Mouse (Mus musculus) brain, embryonic 14.5 days (tissue): ENCODE measurements around the gene Cnnm4. TPM values are rescaled to one million over a fixed set of nuclear protein-coding genes. Genes with fewer than 3 reads are reported as not detected.

Source experiments
- DNase-seq: peaks from one replicate; pipeline ENCODE4 v3.0.0-alpha.2; 2011; ENCODE audit warnings: low read depth
- CTCF ChIP-seq: fragments of 200-500 bp; IDR thresholded peaks from 2 replicates; pipeline ENCODE4 v1.5.1; 2012; ENCODE audit warnings: inconsistent platforms, mild to moderate bottlenecking, moderate library complexity, borderline replicate concordance; ENCODE audit not compliant: insufficient read depth, insufficient read length; ENCODE audit errors: extremely low read depth
- POLR2A ChIP-seq: fragments of 200-500 bp; IDR thresholded peaks from 2 replicates; pipeline ENCODE4 v1.6.1; 2012; ENCODE audit warnings: mild to moderate bottlenecking, inconsistent platforms, borderline replicate concordance; ENCODE audit not compliant: poor library complexity, insufficient read depth, insufficient read length, severe bottlenecking; ENCODE audit errors: extremely low read depth
- polyA plus RNA-seq: library from polyadenylated mRNA; depleted of rRNA; stranded (reverse); fragments of >200 nt; gene quantifications from 2 replicates; pipeline ENCODE4 v1.2.3, GENCODE M21; 2012; rRNA removed

Cnnm4 gene
- polyA plus RNA-seq, 1 experiment = 5.4 TPM

DNA sequence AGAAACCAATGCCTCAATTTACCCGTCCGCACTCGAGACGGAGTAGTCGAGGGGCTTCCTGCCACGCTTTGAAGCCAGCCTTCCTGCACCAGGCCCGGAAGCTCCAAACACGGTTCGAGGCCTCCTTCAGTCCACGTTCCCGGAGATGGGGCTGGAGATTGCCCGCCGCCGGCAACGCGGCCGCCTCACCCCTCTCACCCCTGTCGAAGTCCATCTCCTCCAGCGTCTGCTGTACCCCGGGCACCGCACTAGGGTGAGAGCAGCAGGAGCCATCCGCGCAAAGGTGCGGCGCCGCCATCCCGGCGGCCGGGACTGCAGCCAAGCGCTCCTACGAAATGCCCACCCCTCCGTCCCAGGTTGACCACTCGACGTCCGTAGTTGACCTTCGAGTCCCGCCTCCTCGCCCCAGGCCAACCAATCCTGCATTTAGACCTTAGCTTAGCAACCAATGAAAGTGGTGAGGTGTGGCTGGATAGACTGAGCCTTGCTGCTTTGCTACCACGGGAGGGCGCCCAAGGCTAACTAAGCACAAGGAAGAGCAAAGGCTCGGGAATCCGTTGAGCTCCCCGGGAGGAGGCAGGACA lies 75.6 kb downstream of the Cnnm4 start, which contains the start of gene Ankrd39:
TSS of gene Ankrd39 (minus strand) at position 558 of the 584 bp plus-strand sequence.
- peak; percentile 100 for DNase-seq
- TF ChIP-seq CTCF (peak; percentile 98), POLR2A (peak; percentile 90)

DNA sequence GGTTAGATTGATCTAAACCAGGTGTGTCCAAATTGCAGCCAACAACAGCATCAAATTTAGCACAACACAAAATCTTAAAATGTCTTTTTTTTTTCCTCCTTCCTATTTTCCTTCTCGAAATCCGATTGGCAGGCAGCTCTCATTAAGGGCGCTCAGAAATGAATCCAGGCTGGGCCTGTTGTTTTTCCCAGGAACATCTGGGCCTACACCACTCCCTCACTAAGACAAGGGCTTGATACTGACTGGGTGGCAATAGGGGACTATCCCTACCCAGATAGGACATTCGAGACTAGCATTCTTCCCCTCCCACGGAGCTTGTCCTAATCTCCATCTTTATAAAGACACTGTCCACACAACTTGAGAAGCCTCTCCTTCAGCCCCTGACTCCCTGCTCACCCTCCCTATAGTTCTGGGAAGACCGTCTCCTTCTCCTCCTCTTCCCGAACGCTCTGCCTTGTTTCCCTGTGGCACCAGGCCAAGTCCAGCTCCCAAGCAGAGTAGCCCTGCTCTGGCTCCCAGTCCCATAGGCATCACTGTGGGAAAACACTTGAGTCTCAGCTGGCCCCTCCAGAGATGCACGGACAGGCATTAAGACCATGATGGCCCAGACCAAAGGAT lies 76.7 kb downstream of the Cnnm4 start:
- DNase-seq = peak; percentile 52
- TF ChIP-seq POLR2A (no peak), CTCF (no peak)

DNA sequence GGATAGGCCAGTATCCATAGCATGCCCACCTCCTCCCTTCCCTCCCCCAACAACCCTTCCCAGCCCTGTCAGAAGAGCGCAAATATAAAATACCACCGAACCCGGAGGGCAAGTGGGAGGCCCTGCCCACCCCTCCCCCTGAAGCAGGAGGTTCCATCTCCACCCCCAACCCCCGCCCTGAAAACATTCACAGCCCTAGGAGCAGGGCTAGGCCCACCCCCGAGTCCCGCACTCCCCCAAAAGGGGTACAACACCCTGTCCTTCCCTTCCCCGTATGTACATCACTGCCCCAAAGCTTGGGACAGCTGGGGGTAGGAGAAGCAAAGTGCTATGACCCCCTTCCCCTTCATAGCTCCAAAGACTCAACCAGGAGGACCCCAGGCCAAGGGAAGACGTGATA lies 77.4 kb downstream of the Cnnm4 start:
- DNase-seq = no peak
- no peak for TF ChIP-seq CTCF
- no peak for TF ChIP-seq POLR2A

DNA sequence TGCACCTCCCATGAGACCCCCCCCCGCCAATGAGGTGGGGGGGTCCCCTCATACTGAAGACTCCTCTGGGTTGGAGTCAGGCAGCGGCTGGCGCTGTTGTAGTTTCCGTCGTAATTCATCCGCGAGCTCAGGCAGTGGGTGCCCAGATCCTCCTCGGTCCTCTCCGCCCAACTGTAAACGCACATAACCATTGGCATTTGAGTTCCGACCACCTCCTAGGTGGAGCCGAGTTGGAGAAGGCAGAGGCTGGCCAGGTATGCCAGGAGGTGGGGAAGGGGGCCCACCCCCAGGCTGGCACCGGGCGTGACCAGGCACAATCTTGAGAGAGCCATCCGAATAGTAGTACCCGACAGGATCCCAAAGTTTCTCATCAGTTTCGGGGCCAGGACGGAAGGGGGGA lies 78.1 kb downstream of the Cnnm4 start:
- no peak for DNase-seq
- TF ChIP-seq CTCF (no peak), POLR2A (no peak)

DNA sequence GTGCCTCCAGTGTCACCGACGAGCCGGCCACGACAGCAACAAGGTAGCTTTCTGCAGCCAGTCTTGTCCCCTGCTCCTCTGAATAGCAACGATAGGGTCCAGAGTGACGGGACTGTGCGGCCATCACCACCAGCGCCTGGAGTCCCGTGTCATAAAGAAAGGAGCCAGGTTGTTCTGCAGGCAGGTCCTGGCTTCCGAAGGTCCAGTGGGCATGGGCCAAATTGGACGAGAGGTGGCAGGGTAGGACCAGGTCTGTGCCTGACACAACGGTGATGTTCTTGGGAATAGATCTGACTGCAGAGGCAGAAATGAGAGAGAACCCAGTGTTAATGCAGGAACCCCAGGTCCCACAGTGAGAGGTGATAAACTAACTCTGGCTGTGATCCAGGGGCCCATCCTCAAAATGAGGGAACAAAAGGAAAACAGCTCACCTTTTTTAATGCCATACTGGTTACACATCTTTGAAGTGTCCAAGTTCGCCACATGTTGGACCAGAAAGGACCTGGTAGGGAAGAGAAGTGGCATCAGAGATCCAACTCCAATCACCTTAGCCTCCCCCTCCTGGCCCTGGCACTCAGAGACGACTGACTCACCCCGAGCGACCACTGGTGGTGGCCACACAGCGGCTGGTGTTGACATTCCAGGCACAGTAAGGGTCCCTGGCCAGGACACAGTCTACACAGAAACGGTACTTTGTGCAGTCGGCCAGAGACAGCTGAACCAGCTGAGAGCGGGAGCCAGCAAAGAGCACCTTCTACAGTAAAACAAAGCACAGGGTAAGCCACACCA lies 78.8 kb downstream of the Cnnm4 start:
- TF ChIP-seq POLR2A = no peak
- no peak for TF ChIP-seq CTCF
- DNase-seq = no peak

DNA sequence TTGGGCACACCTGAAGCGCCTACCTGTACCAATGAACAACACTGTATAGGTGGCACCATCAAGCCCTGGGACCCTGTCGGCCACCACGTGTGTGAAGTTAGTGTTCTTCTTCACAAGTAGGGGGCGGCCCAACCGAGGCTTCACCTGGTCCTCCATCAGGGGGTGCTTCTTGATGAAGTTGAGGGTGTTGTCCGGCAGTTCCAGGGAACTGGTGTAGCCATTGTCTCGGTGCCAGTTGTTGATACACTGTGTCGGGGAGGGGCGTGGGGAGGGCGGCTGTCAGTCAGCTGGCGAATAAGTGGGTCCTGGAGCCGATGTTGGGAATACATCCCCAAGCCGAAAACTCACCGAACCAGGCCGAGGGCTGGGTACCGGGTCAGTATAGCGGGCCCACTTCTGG lies 80.5 kb downstream of the Cnnm4 start:
- DNase-seq = no peak
- TF ChIP-seq POLR2A = no peak
- no peak for TF ChIP-seq CTCF

DNA sequence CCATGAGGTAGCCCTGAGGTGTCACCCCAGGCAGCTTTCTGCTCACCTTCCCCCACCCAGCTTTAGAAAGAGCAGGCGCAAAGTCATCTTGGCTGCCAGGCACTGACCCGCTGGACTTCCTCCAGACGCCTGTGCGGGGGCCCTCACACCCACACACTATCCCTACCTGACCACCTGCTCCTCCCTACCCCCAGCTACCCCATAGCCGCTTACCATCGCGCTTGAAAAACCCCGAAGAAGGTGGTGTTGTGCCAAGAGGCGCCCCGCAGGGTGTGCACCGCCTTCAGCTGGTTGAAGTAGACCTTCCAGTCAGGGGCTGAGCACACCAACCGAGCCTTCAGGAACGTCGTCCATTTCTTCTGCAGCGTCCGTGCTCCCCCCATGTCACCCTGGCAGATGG lies 81.1 kb downstream of the Cnnm4 start:
- TF ChIP-seq POLR2A = no peak
- TF ChIP-seq CTCF = no peak
- no peak for DNase-seq

DNA sequence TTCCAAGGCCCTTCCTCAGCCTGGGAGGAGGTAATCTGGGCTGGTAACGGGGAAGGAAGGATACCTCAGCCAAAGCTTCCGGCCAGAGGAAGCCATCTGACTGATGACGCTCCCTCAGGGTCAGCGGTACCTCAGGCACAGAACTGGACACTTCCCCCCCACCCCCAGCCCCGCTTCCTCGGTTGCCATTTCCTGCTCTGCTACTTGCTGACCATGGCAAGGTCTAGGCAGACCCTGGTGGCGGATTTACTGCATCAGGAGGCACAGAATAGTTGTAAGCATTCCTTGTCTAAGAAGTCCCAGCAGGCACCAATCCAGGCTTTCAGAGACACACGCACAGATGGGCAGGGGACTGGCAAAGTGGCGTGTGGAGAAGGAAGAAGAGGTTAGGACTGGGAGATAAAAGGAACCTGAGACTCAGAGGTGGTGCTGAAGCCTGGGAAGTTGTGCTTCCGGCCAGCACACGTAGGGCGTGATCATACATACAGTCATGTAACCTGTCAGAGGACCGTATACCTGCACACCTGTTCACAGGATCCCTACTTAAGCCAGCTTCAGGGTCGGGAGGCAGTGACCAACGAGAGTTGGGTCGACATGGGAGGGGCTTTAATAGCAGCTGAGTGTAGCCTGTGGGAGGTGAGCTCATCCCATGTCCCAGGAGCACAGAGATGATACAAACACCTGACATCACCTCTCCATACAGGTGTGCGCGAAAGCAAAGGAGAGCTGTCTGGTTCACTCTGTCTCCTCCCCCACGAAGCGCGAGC lies 83.4 kb downstream of the Cnnm4 start:
- TF ChIP-seq POLR2A (no peak), CTCF (no peak)
- DNase-seq = no peak

DNA sequence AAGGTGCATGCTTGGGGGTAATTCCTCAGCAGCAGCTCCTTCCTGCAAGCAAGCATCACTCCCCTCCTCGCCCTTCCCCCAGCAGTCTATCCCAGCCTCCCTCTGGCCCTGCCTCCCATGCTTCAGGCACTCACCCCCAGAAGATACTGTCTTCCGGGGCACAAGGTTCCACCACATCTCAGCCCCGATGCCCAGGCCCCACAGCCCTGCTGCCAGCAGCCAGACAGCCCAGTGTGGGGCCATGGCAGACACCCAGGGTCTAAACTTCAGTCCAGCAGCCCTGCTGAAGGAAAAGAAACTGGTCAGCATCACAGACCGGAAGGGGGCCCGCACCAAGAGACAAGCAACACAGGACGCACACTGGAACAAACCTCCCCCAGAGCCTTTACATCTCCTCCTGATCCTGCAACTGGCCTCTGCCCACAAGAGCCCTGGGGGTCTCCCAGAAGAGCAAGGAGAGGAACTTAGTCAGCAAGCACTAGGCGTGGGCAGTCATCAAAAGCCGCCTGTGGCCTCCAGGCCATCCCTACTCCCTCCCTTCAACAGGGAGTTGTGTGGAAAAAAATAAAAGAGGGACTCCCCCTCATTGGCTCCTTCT lies 84.5 kb downstream of the Cnnm4 start:
- TF ChIP-seq CTCF (no peak), POLR2A (no peak)
- peak; percentile 54 for DNase-seq

DNA sequence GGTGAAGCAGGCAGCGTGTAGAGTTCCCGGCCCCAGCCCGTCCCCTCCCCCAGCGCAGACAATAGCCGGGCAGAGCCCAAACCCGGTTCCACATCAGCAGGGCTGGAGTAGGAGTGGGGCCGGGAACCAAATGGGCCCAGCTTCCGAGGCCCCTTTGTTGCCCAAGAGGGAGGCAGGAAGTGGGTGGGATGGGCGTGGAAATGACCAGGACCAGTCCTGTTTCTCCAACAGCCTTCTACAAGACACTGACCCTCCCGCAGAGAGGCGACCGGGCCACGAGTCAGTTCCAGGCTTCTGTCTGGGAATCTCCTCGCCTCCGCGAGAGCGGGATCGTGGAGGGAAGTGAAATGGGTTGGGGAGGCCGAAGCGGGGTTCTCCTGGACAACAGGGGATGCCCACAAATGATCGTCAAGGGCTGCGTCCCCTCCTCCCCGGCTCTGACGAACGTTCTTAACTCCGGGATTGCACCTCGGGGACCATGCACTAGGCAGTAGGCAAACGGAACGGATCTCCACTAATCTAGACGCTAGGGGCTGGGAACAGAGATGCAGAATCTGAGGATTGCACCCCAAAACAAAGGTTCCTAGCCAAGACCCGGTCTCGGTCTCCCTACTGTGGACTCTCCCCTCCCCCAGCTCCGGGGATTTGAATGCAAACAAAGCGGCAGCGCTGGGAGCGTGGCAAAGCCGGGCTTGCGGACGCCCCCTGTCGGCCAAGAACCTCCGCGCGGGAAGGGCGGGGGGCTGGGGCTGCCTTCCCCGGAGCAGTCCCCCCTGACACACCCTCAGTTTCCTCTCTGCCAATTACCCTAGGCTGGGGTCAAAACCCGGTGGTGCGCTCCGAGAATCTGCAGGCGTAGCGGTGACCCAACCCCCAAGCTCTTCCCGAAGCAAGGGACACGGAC lies 85.4 kb downstream of the Cnnm4 start:
- DNase-seq = peak; percentile 97
- TF ChIP-seq POLR2A (peak; percentile 70; the same call in 1 of the 2 replicates), CTCF (peak; percentile 92)

DNA sequence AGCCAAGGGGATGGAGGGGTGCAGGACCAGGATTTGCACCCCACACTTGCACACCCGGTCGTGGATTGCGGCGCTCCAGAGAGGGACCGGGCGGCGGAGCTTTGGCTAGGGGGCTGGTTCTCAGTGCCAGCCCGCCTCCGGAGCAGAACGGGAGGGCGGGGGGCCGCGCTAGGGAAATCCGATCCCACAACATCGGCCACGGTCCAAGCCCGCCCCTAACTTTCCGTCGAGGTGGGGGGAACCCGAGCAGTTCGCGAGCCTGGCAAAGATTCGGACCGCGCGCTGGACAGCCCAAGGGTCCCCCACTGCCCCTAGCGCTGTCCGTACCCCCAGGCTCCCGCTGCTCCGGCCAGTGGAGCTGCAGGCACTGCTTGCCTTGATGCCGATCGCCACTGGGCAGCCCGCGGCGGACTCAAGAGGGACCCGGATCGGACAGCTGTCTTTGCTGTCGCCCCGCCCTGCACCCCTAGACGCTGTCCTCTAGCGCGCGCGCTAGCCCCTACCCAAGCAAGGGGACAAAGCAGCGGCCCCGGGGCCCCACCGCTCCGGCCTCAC lies 86.1 kb downstream of the Cnnm4 start:
- DNase-seq = peak; percentile 80
- no peak for TF ChIP-seq POLR2A
- no peak for TF ChIP-seq CTCF

Other genes starting within 250 kb of the Cnnm4 start
- gene Uggt1, start 226.9 kb upstream of the Cnnm4 start, polyA plus RNA-seq = 23.2 and 30.6 TPM in 2 replicates
- 0.87 and 1.3 TPM in 2 replicates for gene Neurl3, start 196.9 kb upstream of the Cnnm4 start, polyA plus RNA-seq
- 1.8 and 2.8 TPM in 2 replicates for gene Arid5a, start 163.9 kb upstream of the Cnnm4 start, polyA plus RNA-seq
- 65.6 and 73.9 TPM in 2 replicates for gene Kansl3, start 102.4 kb upstream of the Cnnm4 start, polyA plus RNA-seq
- 0.03 and 0.07 TPM in 2 replicates for gene Fer1l5, start 99.3 kb upstream of the Cnnm4 start, polyA plus RNA-seq
- 46.8 and 52.8 TPM in 2 replicates for gene Lman2l, start 26.3 kb upstream of the Cnnm4 start, polyA plus RNA-seq
- gene Cnnm3, start 40.2 kb downstream of the Cnnm4 start, polyA plus RNA-seq = 33.6 TPM in 2 replicates
- gene Ankrd23, start 65.3 kb downstream of the Cnnm4 start, polyA plus RNA-seq = 18.1 and 19.8 TPM in 2 replicates
- 0.07 and 0.08 TPM in 2 replicates for gene Gm42417, start 67.8 kb downstream of the Cnnm4 start, polyA plus RNA-seq
- 20.7 and 24.1 TPM in 2 replicates for gene Ankrd39, start 75.8 kb downstream of the Cnnm4 start, polyA plus RNA-seq
- 64.2 and 66.1 TPM in 2 replicates for gene Sema4c, start 86.7 kb downstream of the Cnnm4 start, polyA plus RNA-seq
- 0.22 and 0.32 TPM in 2 replicates for gene Fam178b, start 211.6 kb downstream of the Cnnm4 start, polyA plus RNA-seq
- 318 and 374 TPM in 2 replicates for gene Cox5b, start 219.8 kb downstream of the Cnnm4 start, polyA plus RNA-seq
- 0.11 and 0.12 TPM in 2 replicates for gene 4933424G06Rik, start 238.5 kb downstream of the Cnnm4 start, polyA plus RNA-seq
- gene Actr1b, start 242.8 kb downstream of the Cnnm4 start, polyA plus RNA-seq = 208 and 288 TPM in 2 replicates